Mouse (Mus musculus) adipocyte (in vitro differentiated cells): ENCODE data around the gene Acta1.

Experiments used
- DNase-seq: peaks from one replicate; pipeline ENCODE4 v3.0.0-alpha.2; 2016; ENCODE audit warnings: low spot score

Gene Acta1

DNA sequence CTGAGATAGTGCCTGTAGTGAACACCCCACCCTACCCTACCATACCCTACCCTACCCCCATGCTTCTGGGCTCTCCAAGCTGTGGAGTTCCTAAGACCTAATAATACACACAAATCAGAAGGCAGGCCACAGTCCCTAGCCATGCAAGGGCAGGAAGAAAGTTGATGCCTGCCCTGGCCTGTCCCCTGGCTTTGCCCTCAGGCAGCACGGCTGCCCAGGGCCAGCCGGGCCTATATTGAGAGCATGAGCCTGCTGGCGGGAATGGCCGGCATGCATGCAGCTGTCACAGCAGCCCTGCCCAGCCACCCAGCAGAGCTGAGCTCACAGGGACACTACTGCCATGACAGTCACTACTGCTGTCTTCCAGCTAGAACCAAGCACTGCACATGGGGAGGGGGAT is 11.5 kb downstream of the Acta1 start:
- DNase-seq = no peak

DNA sequence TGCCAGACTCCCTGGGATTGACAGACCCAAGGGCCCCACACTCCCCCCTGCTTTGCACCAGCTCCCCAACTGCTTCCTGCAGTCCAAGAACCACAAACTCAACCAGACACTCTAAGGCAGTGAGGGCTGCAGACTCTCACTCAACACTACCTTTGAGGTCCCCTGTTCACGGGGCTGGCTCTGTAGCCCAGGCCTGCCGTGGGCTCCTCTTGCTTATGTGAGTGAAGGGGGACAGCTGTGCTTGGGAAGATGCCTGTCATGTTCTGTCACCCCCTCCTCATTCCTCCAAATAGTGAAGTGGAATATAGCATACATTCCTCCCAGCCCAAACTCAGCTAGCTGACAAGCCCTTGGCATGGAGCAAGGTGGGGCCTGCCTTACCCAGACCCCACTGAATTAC is 12.1 kb downstream of the Acta1 start:
- no peak for DNase-seq

GRCm38 (mm10) chr8:123880821-123881350 is 13.7 kb downstream of the Acta1 start:
- no peak for DNase-seq

- DNase-seq = no peak
Measured at GRCm38 (mm10) chr8:123880271-123880670, 14.3 kb downstream of the Acta1 start.

DNA sequence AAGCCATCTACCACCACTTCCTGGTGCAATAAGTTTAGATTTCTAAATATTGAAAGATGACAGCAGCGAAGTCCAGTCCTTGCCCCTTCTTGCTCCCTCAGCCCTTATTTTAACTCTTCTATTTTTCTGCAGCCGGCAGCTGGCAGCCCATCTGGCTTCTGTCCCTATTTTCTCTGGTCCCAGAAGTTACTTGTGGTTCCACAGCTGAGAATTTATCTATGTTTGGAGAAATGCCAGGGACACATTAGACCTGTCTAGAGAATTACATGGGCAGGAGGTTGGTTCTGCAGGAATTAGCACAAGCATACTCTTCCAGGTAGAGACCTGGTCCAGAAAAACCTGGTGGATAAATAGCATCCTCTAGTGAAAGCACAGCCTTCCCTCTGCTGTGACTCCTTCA is 16.7 kb downstream of the Acta1 start:
- no peak for DNase-seq

GRCm38 (mm10) chr8:123874324-123874723 is 20.2 kb downstream of the Acta1 start:
- no peak for DNase-seq

DNA sequence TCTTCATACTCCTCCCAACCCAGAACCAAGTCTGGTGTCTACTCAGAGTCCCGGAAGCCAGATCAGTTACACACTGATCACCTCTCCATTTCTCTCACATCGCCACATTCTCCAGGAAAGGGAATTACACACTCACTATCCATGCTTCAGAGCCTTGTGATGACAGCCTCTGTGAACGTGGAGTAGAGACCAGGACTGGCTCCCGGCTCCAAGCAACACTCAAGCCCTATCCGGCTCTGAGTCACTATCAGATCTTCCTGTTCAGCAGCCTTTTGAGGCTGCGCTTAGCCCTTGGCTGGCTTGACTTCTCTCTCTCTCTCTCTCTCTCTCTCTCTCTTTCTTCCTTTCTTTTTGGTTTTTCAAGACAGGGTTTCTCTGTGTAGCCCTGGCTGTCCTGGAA is 21.2 kb downstream of the Acta1 start:
- no peak for DNase-seq

DNA sequence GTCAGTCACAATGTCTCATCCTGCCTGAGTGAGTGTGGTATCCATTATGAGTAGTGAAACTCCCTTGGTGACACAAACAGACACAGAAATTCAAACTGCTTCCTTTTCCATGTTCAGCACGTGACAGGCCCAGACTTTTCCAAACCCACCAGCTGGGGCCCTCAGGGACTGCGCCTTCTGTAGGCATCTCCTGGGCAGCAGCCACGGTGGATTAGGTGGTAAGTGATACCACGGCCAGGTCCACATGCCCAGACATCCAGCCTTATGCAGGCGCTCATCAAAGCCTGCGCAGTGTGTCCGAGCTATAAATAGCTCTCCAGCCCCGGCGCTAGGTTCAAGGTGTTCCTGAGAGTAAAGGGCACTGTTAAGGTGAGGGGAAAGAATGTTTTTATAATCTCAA is 22.5 kb downstream of the Acta1 start:
- no peak for DNase-seq

DNA sequence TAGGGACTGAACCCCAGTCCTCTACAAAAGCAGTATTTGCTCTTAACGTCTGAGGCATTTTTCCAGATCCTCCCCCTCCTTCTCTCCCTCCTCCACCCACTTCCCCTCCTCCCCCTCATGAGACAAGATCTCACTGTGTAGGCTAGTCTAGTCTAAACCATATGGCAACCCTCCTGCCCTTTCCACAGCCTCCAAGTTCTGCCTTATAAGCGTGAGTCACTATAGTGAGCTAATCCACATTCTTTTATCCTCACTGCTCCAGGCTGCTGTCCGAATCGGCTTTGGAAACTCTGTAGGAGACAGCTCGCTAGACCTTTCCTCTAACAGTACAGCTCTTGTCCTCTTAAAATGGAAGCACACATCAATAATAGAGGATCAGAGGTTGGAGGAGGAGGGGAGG is 27.6 kb downstream of the Acta1 start:
- peak; percentile 29 for DNase-seq

- no peak for DNase-seq
Measured at GRCm38 (mm10) chr8:123865786-123866185, 28.8 kb downstream of the Acta1 start.

- DNase-seq = peak; percentile 10
Measured at GRCm38 (mm10) chr8:123860386-123860785, 34.2 kb downstream of the Acta1 start.

- no peak for DNase-seq
Measured at GRCm38 (mm10) chr8:123859648-123860259, 34.8 kb downstream of the Acta1 start, which contains the start of gene Ccsap. Ccsap (minus strand) TSS chr8:123860209.

GRCm38 (mm10) chr8:123858941-123859647 is 35.5 kb downstream of the Acta1 start:
- DNase-seq = peak; percentile 83

- DNase-seq = no peak
Measured at GRCm38 (mm10) chr8:123858574-123858940, 36.0 kb downstream of the Acta1 start.

DNA sequence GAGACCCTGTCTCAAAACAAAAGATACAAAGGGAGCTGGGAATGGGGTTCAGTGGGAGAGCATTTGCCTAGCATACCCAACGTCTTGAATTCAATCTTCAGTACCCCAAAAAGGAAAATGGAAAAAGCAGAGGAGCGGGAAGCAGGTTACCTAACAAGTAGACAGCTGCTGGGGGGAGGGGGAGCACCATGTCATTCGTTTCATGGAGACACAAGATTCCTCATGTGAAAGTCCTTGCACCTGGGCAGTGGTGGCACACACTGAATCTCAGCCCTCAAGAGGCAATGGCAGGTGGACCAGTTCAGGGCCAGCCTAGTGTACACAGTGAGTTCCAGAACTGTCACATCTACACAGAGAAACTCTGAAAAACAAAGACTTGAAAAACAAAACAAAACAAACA is 37.2 kb downstream of the Acta1 start:
- DNase-seq = no peak

- DNase-seq = no peak
Measured at GRCm38 (mm10) chr8:123854733-123855475, 39.6 kb downstream of the Acta1 start.

DNA sequence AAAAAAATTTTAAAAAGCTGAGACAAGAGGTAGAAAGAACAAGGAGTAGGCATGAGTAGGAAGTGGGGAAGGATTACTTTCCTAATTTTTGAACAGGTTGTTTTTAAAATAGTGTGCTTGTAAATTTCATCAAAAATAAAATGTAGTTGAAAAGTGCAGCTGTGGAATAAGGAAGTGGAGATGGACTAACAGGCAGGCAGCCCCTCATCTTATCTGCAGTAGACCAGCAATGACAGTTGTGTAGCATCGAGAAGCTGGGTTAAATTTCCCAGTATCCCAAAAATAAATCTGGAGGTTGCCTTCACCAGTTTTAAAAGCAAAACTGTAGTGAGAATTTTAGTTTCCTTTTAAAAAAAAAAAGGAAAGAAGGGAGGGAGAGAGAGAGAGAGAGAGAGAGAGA is 40.3 kb downstream of the Acta1 start:
- no peak for DNase-seq

GRCm38 (mm10) chr8:123851590-123851989 is 43.0 kb downstream of the Acta1 start:
- no peak for DNase-seq

GRCm38 (mm10) chr8:123849352-123849751 is 45.2 kb downstream of the Acta1 start:
- DNase-seq = no peak

DNA sequence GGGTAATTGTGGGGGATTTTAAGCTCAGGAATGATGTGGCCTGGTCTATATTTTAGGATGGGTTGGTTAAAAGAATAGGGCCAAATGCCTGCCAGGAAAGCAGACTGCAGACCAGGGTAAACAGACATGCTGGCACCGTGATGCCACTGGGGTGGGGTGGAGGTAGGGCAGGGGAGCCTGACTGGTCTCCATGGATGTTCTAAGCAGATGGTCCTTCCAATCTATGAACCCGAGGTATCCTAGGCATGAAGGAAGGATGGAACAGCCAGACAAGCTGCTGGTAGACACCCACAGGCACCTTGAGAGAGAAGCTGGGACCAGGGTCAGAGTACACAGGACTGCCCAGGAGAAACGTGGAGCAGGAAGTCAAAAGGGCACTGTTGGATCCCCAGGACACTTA is 47.0 kb downstream of the Acta1 start:
- no peak for DNase-seq

- no peak for DNase-seq
Measured at GRCm38 (mm10) chr8:123846509-123846908, 48.0 kb downstream of the Acta1 start.

DNA sequence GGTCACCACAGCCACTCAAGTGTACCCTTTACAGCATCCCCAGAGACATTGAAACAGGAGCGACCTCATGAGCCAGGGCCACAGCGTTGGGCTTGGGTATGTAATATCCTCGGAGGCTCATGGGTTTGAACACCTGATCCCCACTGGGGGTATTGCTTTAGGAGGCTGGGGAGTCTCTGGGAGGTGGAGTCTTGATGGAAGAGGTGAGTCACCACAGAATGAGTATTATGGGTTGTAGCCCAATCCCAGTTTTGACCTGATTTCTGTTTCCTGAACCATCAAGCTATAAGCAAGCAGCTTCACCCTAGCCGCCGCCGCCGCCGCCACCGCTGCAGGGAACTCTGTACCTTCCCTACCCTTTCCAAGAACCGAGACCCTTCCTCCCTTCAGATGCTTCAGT is 48.6 kb downstream of the Acta1 start:
- no peak for DNase-seq

GRCm38 (mm10) chr8:123845114-123845513 is 49.4 kb downstream of the Acta1 start:
- no peak for DNase-seq
